Mouse (Mus musculus): ENCODE measurements around the gene Wnt5b. TPM values are rescaled to one million over a fixed set of nuclear protein-coding genes. Genes with fewer than 3 reads are reported as not detected.

The Wnt5b gene
- total RNA-seq (2021), result 1 to 10 TPM in 1 of 2 experiments, under 1 TPM in 1; 0.64 to 1.6 TPM
- long read RNA-seq, experiment 1, partial matches to known transcripts, result 0 of 8 reads
- long read RNA-seq, experiment 1, other reads (novel, unspliced or antisense), result 7 of 8 reads
- long read RNA-seq, experiment 2, partial matches to known transcripts, result 0 of 14 reads
- long read RNA-seq, experiment 2, other reads (novel, unspliced or antisense), result 12 of 14 reads

GRCm38 (mm10) chr6:119543803-119544517 lies at the start of gene Wnt5b:
TSS of gene Wnt5b (minus strand) at chr6:119544347.
- intact Hi-C loops (cut with DNase I), result loop anchor here (5.0 kb wide), 1 partner anchor 52 kb away; no protein-coding TSS in a partner anchor
- no peak for DNase-seq

DNA sequence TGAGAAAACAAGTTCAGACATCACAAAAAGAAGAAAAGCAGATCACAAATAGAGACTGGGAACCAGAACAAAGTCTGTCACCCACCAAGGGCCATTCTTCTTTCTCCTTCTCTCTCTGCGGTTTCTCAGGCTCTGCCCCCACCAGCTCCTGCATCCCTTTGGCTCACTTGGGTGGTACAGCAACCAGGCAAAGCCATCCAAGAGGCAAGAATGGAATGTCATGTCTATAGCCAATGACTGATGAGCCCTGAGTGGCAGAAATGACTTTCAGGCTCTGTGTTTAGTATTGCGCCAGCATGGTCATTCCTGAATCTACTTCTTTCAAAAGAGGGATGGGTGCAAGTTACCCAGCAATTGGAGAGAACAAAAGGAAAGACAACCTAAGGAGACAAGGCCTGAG lies 46.7 kb upstream of the Wnt5b start:
- DNase-seq, result no peak
- intact Hi-C loops (cut with DNase I), result no loop called here

- intact Hi-C loops (cut with DNase I), result no loop called here
- DNase-seq, result no peak
These were observed 43.8 kb upstream of the Wnt5b start for GRCm38 (mm10) chr6:119587897-119588296.

- intact Hi-C loops (cut with DNase I), result no loop called here
- no peak for DNase-seq
These were observed 43.3 kb upstream of the Wnt5b start for GRCm38 (mm10) chr6:119587454-119587853.

DNA sequence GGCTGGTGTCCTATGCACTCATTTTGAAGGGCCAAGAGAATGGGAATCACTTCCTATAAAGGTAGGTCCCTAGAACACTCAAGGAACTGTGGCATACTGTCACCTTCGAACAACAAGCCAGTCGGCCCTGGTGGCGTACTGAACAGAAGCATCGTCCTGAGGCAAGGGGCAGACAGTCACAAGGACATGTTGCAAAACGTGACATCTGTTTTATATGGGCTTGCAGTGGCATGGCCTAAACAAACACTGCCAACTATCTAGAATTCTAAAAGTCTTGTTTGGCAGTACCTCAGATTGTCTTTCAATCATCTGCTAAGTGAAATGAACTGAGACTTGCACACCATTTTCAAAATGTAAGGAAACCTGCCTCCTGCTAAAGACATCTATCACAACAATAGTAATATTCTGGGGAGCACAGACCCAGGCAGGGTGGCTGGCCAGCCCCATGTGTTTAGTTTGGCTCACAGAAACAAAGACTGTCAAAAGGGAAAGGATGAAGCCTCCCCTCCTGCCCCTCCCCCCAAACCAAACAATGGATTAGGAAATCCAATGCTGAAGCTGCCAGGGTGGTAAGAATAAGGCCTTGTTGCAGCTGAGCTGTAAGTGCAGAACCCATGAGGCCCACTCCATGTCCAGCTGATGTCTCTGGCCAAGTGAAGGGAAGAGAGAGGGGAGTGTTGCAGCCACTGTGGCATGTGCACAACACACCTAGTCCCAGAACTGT lies 41.7 kb upstream of the Wnt5b start:
- intact Hi-C loops (cut with DNase I), result no loop called here
- DNase-seq, result no peak

GRCm38 (mm10) chr6:119584061-119584460 lies 39.9 kb upstream of the Wnt5b start:
- intact Hi-C loops (cut with DNase I), result no loop called here
- no peak for DNase-seq

DNA sequence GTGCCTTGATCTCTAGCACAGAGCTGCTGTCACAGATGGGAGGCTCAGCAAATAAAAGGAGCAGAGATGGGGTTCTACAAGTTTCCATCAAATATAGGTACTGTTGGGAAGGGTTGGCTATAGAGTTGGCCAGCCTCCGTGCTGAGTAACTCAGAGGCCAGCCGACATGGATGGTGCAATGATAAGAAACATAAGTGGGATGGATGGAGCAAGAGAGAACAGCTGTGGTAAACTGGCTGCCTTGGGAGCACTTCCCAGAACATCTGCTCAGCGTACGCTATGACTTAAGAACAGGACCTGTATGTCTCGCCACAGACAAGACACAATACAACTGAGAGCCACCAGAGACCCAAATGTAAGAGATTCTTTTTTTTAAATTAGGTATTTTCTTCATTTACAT lies 39.0 kb upstream of the Wnt5b start:
- DNase-seq, result no peak
- intact Hi-C loops (cut with DNase I), result no loop called here

GRCm38 (mm10) chr6:119576706-119577105 lies 32.6 kb upstream of the Wnt5b start:
- intact Hi-C loops (cut with DNase I), result no loop called here
- DNase-seq, result no peak

DNA sequence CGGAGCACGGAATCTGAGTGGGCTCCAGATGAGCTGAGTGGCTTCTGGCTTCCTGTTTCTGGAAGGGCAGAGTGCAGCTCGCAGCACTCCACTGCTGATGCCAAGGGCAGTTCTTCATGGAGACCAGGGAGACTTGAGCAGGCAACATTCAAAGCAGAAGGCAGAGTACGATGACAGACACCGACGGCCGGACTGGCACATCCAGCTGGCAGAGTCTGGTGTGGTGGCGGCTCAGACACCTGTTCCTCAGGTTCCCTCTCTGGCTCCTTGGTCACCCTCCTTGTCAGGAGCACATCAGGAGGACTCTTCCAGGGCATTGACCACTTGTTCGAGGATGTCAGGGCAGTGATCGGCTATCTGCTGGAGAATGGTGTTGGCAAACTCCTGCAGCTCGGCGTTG lies 31.2 kb upstream of the Wnt5b start:
- peak in 1 of 2 experiments; percentile 19 for DNase-seq
- intact Hi-C loops (cut with DNase I), result no loop called here

- no peak for DNase-seq
- intact Hi-C loops (cut with DNase I), result no loop called here
These were observed 28.1 kb upstream of the Wnt5b start for GRCm38 (mm10) chr6:119572296-119572695.

- intact Hi-C loops (cut with DNase I), result no loop called here
- no peak for DNase-seq
These were observed 26.6 kb upstream of the Wnt5b start for GRCm38 (mm10) chr6:119570797-119571196.

GRCm38 (mm10) chr6:119568339-119568738 lies 24.2 kb upstream of the Wnt5b start:
- no peak for DNase-seq
- intact Hi-C loops (cut with DNase I), result no loop called here

GRCm38 (mm10) chr6:119565451-119566379 lies 21.6 kb upstream of the Wnt5b start:
- no peak for DNase-seq

GRCm38 (mm10) chr6:119562558-119562957 lies 18.4 kb upstream of the Wnt5b start:
- intact Hi-C loops (cut with DNase I), result no loop called here
- no peak for DNase-seq

More at GRCm38 (mm10) chr6:119565451-119566379, 21.6 kb upstream of the Wnt5b start:
- intact Hi-C loops (cut with DNase I), result no loop called here

DNA sequence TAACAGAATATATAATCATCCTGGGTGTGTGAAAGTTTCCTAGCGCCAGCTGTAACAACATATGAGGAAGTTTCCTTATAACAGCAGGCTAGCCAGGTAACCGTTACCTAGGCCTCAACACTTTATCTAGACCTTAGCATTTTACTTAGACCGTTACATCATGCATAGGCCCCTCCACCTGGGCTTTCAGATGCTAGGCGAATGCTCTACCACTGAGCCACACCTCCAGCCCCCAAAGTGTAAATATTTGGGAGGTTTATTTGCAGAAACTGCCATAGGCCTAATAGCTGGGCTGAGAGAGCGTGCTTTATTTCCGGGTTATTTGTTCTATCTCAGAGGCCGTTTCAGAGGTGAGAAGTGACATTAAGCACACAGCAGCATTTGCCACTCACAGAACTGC lies 14.7 kb upstream of the Wnt5b start:
- no peak for DNase-seq
- intact Hi-C loops (cut with DNase I), result no loop called here

GRCm38 (mm10) chr6:119554439-119554838 lies 10.3 kb upstream of the Wnt5b start:
- intact Hi-C loops (cut with DNase I), result no loop called here

DNA sequence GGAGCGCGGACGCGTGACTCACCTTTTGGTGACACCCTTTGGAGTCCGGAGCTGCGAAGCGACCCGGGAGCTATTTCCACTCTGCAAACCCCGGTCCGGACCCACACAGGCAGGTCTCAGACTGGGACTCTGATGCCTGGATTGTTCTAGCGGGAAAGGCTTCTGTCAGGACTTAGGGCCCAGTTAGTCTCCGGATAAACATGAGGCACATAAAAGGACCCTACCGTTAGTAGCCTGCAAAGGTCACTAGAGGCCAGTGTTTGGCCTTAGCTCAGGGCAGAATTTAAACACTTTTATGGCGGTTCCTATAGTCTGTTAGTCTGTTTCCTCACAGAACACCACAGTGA lies 344 bp upstream of the Wnt5b start:
- peak in 1 of 2 experiments; percentile 18 for DNase-seq
- intact Hi-C loops (cut with DNase I), result loop anchor here (5.0 kb wide), 1 partner anchor 52 kb away; no protein-coding TSS in a partner anchor

More at GRCm38 (mm10) chr6:119554439-119554838, 10.3 kb upstream of the Wnt5b start:
- DNase-seq, result no peak

DNA sequence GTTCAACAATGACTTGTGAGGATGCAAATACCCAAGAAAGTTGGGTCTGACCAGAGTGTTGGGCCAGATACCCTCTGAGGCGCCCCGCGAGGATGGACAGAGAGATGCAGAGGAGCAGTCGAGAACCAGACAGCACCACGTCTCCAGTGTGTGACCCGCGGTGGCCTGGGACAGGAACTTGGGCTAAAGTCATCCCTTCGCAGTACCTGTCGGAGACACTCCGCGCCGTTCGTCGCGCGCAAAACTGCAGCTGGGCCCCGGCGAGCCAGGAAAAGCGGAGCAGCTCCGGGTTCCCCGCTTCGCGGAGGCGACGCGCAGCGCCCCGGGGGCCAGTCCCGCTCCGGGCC lies 718 bp downstream of the Wnt5b start:
- intact Hi-C loops (cut with DNase I), result loop anchor here (5.0 kb wide), 1 partner anchor 51 kb away; no protein-coding TSS in a partner anchor
- no peak for DNase-seq

DNA sequence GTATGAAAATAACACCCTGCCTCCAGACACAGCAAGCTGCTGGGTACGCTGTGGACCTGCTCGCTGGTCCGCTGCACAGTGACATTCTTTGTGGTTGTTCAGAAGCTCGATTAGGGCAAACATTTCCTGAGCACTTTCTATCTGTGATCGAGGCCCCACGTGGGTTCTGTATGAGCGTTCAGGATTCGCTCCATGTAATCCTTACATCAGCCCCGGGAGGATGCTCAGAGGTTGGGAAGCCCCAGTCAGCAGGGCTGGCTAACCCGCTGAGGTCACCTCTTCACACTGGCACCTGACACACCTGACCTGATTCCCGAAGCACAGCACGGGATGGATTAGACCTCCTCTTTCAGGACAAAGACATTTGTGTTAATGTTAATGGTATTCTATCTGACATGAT lies 8.3 kb downstream of the Wnt5b start:
- intact Hi-C loops (cut with DNase I), result no loop called here
- no peak for DNase-seq

GRCm38 (mm10) chr6:119533170-119533709 lies 10.9 kb downstream of the Wnt5b start:
- DNase-seq, result no peak
- intact Hi-C loops (cut with DNase I), result no loop called here
